Mouse (Mus musculus): ENCODE measurements around the gene Disc1.

Gene Disc1

GRCm38 (mm10) chr8:125126482-125126881, 72.5 kb downstream of the Disc1 start:
- peak; percentile 81 for DNase-seq (ENCODE audit: low spot score)

GRCm38 (mm10) chr8:125127621-125128020, 73.6 kb downstream of the Disc1 start:
- no peak for DNase-seq (ENCODE audit: low spot score)

- peak; percentile 23 for DNase-seq (ENCODE audit: low spot score)
Observed at GRCm38 (mm10) chr8:125128305-125128704, 74.3 kb downstream of the Disc1 start.

GRCm38 (mm10) chr8:125130835-125131234, 76.8 kb downstream of the Disc1 start:
- DNase-seq (ENCODE audit: low spot score), result no peak

- no peak for DNase-seq (ENCODE audit: low spot score)
Observed at GRCm38 (mm10) chr8:125131265-125131664, 77.3 kb downstream of the Disc1 start.

- DNase-seq (ENCODE audit: low spot score), result peak; percentile 22
Observed at GRCm38 (mm10) chr8:125133685-125134114, 79.7 kb downstream of the Disc1 start.

GRCm38 (mm10) chr8:125134876-125135275, 80.9 kb downstream of the Disc1 start:
- DNase-seq (ENCODE audit: low spot score), result no peak

- DNase-seq (ENCODE audit: low spot score), result no peak
Observed at GRCm38 (mm10) chr8:125139689-125140150, 85.7 kb downstream of the Disc1 start.

GRCm38 (mm10) chr8:125140965-125141364, 87.0 kb downstream of the Disc1 start:
- no peak for DNase-seq (ENCODE audit: low spot score)

GRCm38 (mm10) chr8:125156863-125157640, 103.1 kb downstream of the Disc1 start:
- DNase-seq (ENCODE audit: low spot score), result no peak

GRCm38 (mm10) chr8:125157641-125158005, 103.6 kb downstream of the Disc1 start:
- DNase-seq (ENCODE audit: low spot score), result peak; percentile 44

GRCm38 (mm10) chr8:125159387-125159786, 105.4 kb downstream of the Disc1 start:
- no peak for DNase-seq (ENCODE audit: low spot score)

GRCm38 (mm10) chr8:125163491-125163890, 109.5 kb downstream of the Disc1 start:
- DNase-seq (ENCODE audit: low spot score), result no peak

- DNase-seq (ENCODE audit: low spot score), result no peak
Observed at GRCm38 (mm10) chr8:125163906-125164305, 109.9 kb downstream of the Disc1 start.

GRCm38 (mm10) chr8:125165505-125166446, 111.8 kb downstream of the Disc1 start:
- peak; percentile 65 for DNase-seq (ENCODE audit: low spot score)

- no peak for DNase-seq (ENCODE audit: low spot score)
Observed at GRCm38 (mm10) chr8:125166545-125166944, 112.5 kb downstream of the Disc1 start.

GRCm38 (mm10) chr8:125166988-125167387, 113.0 kb downstream of the Disc1 start:
- DNase-seq (ENCODE audit: low spot score), result no peak

- peak; percentile 64 for DNase-seq (ENCODE audit: low spot score)
Observed at GRCm38 (mm10) chr8:125169628-125170027, 115.6 kb downstream of the Disc1 start.

- peak; percentile 60 for DNase-seq (ENCODE audit: low spot score)
Observed at GRCm38 (mm10) chr8:125171531-125171930, 117.5 kb downstream of the Disc1 start.

GRCm38 (mm10) chr8:125174237-125174636, 120.2 kb downstream of the Disc1 start:
- peak; percentile 96 for DNase-seq (ENCODE audit: low spot score)

- DNase-seq (ENCODE audit: low spot score), result peak; percentile 40
Observed at GRCm38 (mm10) chr8:125174851-125175250, 120.9 kb downstream of the Disc1 start.

GRCm38 (mm10) chr8:125175661-125176060, 121.7 kb downstream of the Disc1 start:
- DNase-seq (ENCODE audit: low spot score), result no peak

GRCm38 (mm10) chr8:125177091-125177490, 123.1 kb downstream of the Disc1 start:
- no peak for DNase-seq (ENCODE audit: low spot score)
